Mouse (Mus musculus) olfactory bulb, adult 2 months (tissue): ENCODE results near the gene Dram1.

ENCODE experiments used
- CTCF ChIP-seq: fragments of 200-500 bp; IDR thresholded peaks from 2 replicates; pipeline ENCODE4 v1.5.1; 2012; ENCODE audit warnings: low read depth, mild to moderate bottlenecking, low read length, moderate library complexity; ENCODE audit not compliant: insufficient read depth
- POLR2A ChIP-seq: fragments of 200-500 bp; IDR thresholded peaks from 2 replicates; pipeline ENCODE4 v1.6.1; 2012; ENCODE audit warnings: mild to moderate bottlenecking, low read depth, low read length, moderate library complexity; ENCODE audit not compliant: insufficient read depth

DNA sequence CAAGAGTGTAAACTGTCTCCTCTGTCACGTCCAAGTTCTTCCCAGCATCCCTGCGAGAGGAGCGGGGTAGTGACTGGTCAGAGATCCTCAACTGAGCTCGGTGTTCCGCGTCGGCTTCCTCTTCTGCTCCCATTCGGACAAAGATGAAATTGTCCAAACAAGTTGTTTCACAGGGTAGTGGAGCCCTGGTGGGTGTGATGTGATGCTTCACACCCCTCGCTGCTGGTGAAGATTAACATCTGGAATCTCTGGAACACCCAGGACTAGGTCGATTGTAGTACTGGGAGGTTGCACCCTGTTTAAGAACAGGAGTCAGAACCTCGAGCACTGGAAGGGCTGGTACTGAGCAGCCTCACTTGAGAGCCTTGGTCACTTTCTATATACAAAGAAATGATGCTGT, 75.8 kb downstream of the Dram1 start:
- no peak for TF ChIP-seq POLR2A
- TF ChIP-seq CTCF = no peak
